Mouse (Mus musculus): ENCODE results near the gene Dmrtc2. TPM values are rescaled to one million over a fixed set of nuclear protein-coding genes. Genes with fewer than 3 reads are reported as not detected.

Dmrtc2 gene
- polyA plus RNA-seq, 1 experiment from 2014 or later: not detected

- Histone ChIP-seq H3K4me2 (no peak overlapping the region), H3K9ac (no peak overlapping the region), H3K36me3 (no peaks in the 10 kb centered on the region), H3K27ac (no peak overlapping the region), H3K9me3 (no peaks in the 10 kb centered on the region), H3K4me3 (no peak overlapping the region), H3K4me1 (no peaks in the 10 kb centered on the region), H3K27me3 (no peaks in the 10 kb centered on the region)
- 47% methylated on average over 2 of the region's 2 CpGs for WGBS
- no peak for ATAC-seq (ENCODE audit: borderline replicate concordance, extremely low read depth, low FRiP score, low TSS enrichment)
These were observed 9.8 kb downstream of the Dmrtc2 start for GRCm38 (mm10) chr7:24879620-24880019.

- no peak overlapping the region for H3K27ac ChIP-seq
- no peak for ATAC-seq (ENCODE audit: borderline replicate concordance, extremely low read depth, low FRiP score, low TSS enrichment)
- WGBS: 86% methylated on average over 9 of the region's 9 CpGs
- no peak overlapping the region for H3K4me3 ChIP-seq
- no peaks in the 10 kb centered on the region for H3K27me3 ChIP-seq
- no peak overlapping the region for H3K9ac ChIP-seq
- H3K4me1 ChIP-seq: peaks cover 22% of the 10 kb centered on the region
- H3K36me3 ChIP-seq: peaks cover 17% of the 10 kb centered on the region
- no peak overlapping the region for H3K4me2 ChIP-seq
- no peaks in the 10 kb centered on the region for H3K9me3 ChIP-seq
These were observed 12.8 kb downstream of the Dmrtc2 start for GRCm38 (mm10) chr7:24882416-24883199.

GRCm38 (mm10) chr7:24883896-24884692 lies 14.2 kb downstream of the Dmrtc2 start, which contains the start of gene Rps19:
Gene Rps19, plus strand, starts transcription at chr7:24884371.
- Histone ChIP-seq H3K27me3 (no peaks in the 10 kb centered on the region), H3K9ac (peak within 1 kb of the TSS; percentile 100), H3K9me3 (no peaks in the 10 kb centered on the region), H3K4me3 (peak within 1 kb of the TSS; percentile 99), H3K27ac (peak within 1 kb of the TSS; percentile 93), H3K4me2 (peak within 1 kb of the TSS; percentile 79), H3K36me3 (peaks cover 32% of the 10 kb centered on the region), H3K4me1 (peaks cover 30% of the 10 kb centered on the region)
- under 1% methylated on average over 57 of the region's 57 CpGs for WGBS
- peak; percentile 95 for ATAC-seq (ENCODE audit: borderline replicate concordance, extremely low read depth, low FRiP score, low TSS enrichment)

- H3K4me3 ChIP-seq: peak overlapping the region; percentile 99
- peaks cover 39% of the 10 kb centered on the region for H3K36me3 ChIP-seq
- ATAC-seq (ENCODE audit: borderline replicate concordance, extremely low read depth, low FRiP score, low TSS enrichment): peak; percentile 5; the same call in 1 of the 2 replicates
- WGBS: under 1% methylated on average over 47 of the region's 47 CpGs
- peak overlapping the region; percentile 100 for H3K9ac ChIP-seq
- H3K9me3 ChIP-seq: no peaks in the 10 kb centered on the region
- peaks cover 37% of the 10 kb centered on the region for H3K4me1 ChIP-seq
- H3K27me3 ChIP-seq: no peaks in the 10 kb centered on the region
- peak overlapping the region; percentile 93 for H3K27ac ChIP-seq
- peak overlapping the region; percentile 79 for H3K4me2 ChIP-seq
These were observed 14.9 kb downstream of the Dmrtc2 start for GRCm38 (mm10) chr7:24884693-24885291.

- H3K9me3 ChIP-seq: no peaks in the 10 kb centered on the region
- 22% methylated on average over 12 of the region's 12 CpGs for WGBS
- no peaks in the 10 kb centered on the region for H3K27me3 ChIP-seq
- H3K4me2 ChIP-seq: peak overlapping the region; percentile 79
- H3K4me3 ChIP-seq: peak overlapping the region; percentile 99
- peaks cover 40% of the 10 kb centered on the region for H3K4me1 ChIP-seq
- H3K27ac ChIP-seq: peak overlapping the region; percentile 93; the same call in 1 of the 2 replicates
- ATAC-seq (ENCODE audit: borderline replicate concordance, extremely low read depth, low FRiP score, low TSS enrichment): no peak
- peak overlapping the region; percentile 100 for H3K9ac ChIP-seq
- peaks cover 46% of the 10 kb centered on the region for H3K36me3 ChIP-seq
These were observed 15.8 kb downstream of the Dmrtc2 start for GRCm38 (mm10) chr7:24885468-24886307.

- peak overlapping the region; percentile 26; the same call in 1 of the 2 replicates for H3K27ac ChIP-seq
- H3K9me3 ChIP-seq: no peaks in the 10 kb centered on the region
- H3K4me1 ChIP-seq: peaks cover 42% of the 10 kb centered on the region
- peaks cover 52% of the 10 kb centered on the region for H3K36me3 ChIP-seq
- no peaks in the 10 kb centered on the region for H3K27me3 ChIP-seq
- peak overlapping the region; percentile 100 for H3K9ac ChIP-seq
- H3K4me2 ChIP-seq: peak overlapping the region; percentile 79
- WGBS: 35% methylated on average over 4 of the region's 4 CpGs
- H3K4me3 ChIP-seq: peak overlapping the region; percentile 99
- no peak for ATAC-seq (ENCODE audit: borderline replicate concordance, extremely low read depth, low FRiP score, low TSS enrichment)
These were observed 16.4 kb downstream of the Dmrtc2 start for GRCm38 (mm10) chr7:24886308-24886633.

GRCm38 (mm10) chr7:24887096-24887495 lies 17.2 kb downstream of the Dmrtc2 start:
- H3K27ac ChIP-seq: no peak overlapping the region
- no peak for ATAC-seq (ENCODE audit: borderline replicate concordance, extremely low read depth, low FRiP score, low TSS enrichment)
- H3K4me3 ChIP-seq: peak overlapping the region; percentile 99; the same call in 1 of the 2 replicates
- H3K4me1 ChIP-seq: peaks cover 42% of the 10 kb centered on the region
- no peaks in the 10 kb centered on the region for H3K9me3 ChIP-seq
- H3K9ac ChIP-seq: peak overlapping the region; percentile 100
- WGBS: 63% methylated on average over 4 of the region's 4 CpGs
- peak overlapping the region; percentile 79 for H3K4me2 ChIP-seq
- no peaks in the 10 kb centered on the region for H3K27me3 ChIP-seq
- peaks cover 55% of the 10 kb centered on the region for H3K36me3 ChIP-seq

GRCm38 (mm10) chr7:24889431-24890220 lies 19.8 kb downstream of the Dmrtc2 start:
- peaks cover 55% of the 10 kb centered on the region for H3K36me3 ChIP-seq
- no peak overlapping the region for H3K4me2 ChIP-seq
- no peak overlapping the region for H3K9ac ChIP-seq
- H3K4me3 ChIP-seq: no peak overlapping the region
- H3K27ac ChIP-seq: peak overlapping the region; percentile 52
- no peaks in the 10 kb centered on the region for H3K9me3 ChIP-seq
- no peak; the same call in 1 of the 2 replicates for ATAC-seq (ENCODE audit: borderline replicate concordance, extremely low read depth, low FRiP score, low TSS enrichment)
- WGBS: 69% methylated on average over 6 of the region's 6 CpGs
- H3K4me1 ChIP-seq: peaks cover 42% of the 10 kb centered on the region
- no peaks in the 10 kb centered on the region for H3K27me3 ChIP-seq

GRCm38 (mm10) chr7:24890281-24891216 lies 20.7 kb downstream of the Dmrtc2 start:
- Histone ChIP-seq H3K9me3 (no peaks in the 10 kb centered on the region), H3K4me3 (no peak overlapping the region), H3K9ac (no peak overlapping the region), H3K27me3 (no peaks in the 10 kb centered on the region), H3K4me2 (no peak overlapping the region), H3K36me3 (peaks cover 55% of the 10 kb centered on the region), H3K4me1 (peaks cover 40% of the 10 kb centered on the region), H3K27ac (peak overlapping the region; percentile 52)
- 30% methylated on average over 10 of the region's 10 CpGs for WGBS
- ATAC-seq (ENCODE audit: borderline replicate concordance, extremely low read depth, low FRiP score, low TSS enrichment): peak; percentile 76
